Mouse (Mus musculus) spleen, adult 12 weeks (tissue): ENCODE measurements around the gene Fut8.
"Not testable (repeated sequence)": the region's sequence is repeated elsewhere in the genome, so short reads cannot be mapped to it uniquely, and the experiment has no call there.

Experiments
- DNase-seq: peaks from one replicate; pipeline ENCODE4 v3.0.0; 2022; ENCODE audit warnings: low spot score

Gene Fut8

GRCm38 (mm10) chr12:77500439-77501055, 262.6 kb downstream of the Fut8 start:
- no peak for DNase-seq

DNA sequence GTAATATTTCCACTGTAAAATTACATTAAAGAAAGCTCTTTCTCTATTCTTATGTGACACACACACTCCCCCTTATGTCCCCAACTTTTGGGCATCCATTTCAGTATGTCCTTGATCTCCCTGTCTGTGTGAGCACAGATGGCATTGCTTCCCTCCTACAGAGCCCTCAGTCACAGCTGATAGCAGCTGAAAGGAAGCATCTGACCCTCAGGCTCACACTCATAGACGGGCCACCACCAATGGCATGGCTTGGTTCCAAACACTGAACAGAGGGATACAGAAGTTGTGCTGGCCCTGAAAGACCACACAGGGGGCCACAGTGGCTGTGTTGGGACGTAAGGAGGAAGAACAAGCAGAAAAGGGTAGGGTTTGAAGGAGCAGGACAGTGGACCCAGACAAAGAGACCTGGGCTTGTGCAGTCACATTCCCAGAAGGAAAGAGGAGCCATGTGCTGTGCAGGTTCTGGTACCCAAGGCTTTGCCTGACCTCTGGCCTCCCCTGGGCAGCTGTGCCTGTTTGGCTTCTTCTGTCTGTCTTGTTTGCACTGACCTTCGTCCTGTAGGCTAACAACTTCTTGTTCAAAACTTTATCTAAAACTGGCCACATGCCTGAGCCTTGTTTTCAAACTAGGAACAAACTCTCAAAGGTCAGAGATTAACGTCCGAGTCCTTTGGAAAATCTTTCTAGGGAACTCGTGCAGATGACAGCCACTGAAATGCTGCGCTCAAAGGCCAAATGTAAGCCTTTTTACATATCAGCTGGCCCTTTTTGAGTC, 263.7 kb downstream of the Fut8 start:
- no peak for DNase-seq

- DNase-seq = no peak
These were observed 264.3 kb downstream of the Fut8 start for GRCm38 (mm10) chr12:77502243-77502642.

DNA sequence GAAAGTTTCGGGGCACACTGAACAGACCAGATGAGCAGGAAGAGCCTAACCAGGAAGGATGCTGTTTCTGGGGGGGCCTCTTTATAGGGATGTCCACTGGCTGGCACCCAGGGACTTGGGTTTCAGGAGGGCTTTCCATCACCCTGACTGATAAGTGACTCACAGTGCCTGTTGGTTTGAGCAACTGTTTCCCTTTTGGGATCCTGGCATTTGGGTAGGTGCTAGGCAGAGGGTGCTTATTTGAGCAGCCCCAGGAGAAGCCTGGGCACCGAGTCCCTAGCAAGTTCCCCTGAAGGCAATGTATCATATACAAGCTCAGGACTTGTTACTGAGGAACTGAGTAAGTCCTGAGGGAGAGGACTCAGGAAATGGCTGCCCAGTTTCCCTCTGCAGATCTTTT, 267.5 kb downstream of the Fut8 start:
- no peak for DNase-seq

DNA sequence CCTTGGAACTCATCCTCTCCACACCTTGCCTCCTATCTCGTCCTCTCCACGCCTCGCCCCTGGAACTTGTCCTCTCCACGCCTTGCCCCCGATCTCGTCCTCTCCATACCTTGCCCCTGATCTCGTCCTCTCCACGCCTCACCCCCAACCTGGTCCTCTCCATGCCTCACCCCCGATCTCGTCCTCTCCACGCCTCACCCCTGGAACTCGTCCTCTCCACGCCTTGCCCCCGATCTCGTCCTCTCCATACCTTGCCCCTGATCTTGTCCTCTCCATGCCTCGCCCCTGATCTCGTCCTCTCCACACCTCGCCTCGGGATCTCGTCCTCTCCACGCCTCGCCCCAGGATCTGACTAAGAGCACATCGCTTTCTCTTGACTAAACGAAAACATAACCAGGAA, 269.8 kb downstream of the Fut8 start:
- DNase-seq = no peak

DNA sequence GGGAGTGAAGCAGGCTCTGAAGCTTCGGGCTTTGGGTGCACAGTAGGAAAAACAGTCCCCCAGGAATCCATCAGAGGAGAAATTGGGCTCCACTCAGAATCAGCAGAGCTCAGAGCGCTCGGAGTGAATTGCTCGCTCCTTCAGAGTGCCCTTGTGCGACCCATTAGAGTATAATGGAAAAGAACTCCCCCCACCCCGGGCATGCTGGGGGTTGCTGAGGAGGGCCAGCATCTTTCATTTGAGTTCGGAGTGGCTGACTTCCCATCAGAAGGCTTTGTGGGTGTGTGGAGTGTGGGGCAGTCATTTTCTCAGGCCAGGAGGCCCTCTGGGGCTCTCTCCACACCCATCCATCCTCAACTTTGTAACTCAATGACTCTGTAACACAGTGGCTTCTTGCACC, 272.8 kb downstream of the Fut8 start:
- DNase-seq = no peak

- DNase-seq = no peak
These were observed 273.3 kb downstream of the Fut8 start for GRCm38 (mm10) chr12:77511206-77511605.

GRCm38 (mm10) chr12:77511631-77512030, 273.7 kb downstream of the Fut8 start:
- no peak for DNase-seq

GRCm38 (mm10) chr12:77516805-77517204, 278.9 kb downstream of the Fut8 start:
- no peak for DNase-seq

- no peak for DNase-seq
These were observed 279.8 kb downstream of the Fut8 start for GRCm38 (mm10) chr12:77517691-77518090.

GRCm38 (mm10) chr12:77519534-77520102, 281.7 kb downstream of the Fut8 start:
- DNase-seq = no peak

DNA sequence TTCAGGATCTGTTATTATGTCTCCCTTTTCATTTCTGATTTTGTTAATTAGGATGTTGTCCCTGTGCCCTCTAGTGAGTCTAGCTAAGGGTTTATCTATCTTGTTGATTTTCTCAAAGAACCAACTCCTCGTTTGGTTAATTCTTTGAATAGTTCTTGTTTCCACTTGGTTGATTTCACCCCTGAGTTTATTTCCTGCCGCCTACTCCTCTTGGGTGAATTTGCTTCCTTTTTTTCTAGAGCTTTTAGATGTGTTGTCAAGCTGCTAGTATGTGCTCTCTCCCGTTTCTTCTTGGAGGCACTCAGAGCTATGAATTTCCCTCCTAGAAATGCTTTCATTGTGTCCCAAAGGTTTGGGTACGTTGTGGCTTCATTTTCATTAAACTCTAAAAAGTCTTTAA, 286.1 kb downstream of the Fut8 start:
- DNase-seq = not testable (repeated sequence)
